In genomic region chr11:113107966-113108699, GRCm38 (mm10) we compare ENCODE assay signal across 20 mouse cellular contexts.
DNase-seq lines count a peak whose midpoint lies in the region; ATAC-seq and TF ChIP-seq lines count a peak whose summit lies in the region.
"Had no signal": no experiment of that assay in that cellular context is flagged by ENCODE, and none has a peak within 500 bp of the region (broad histone marks: within the 10 kb centered on the region; RNA-seq: fewer than 3 reads in every experiment).

No protein-coding gene starts in this region.

- peak overlapping the region; percentile 41 for H3K27ac ChIP-seq in kidney, embryonic 15.5 days
- no peak overlapping the region for H3K27ac ChIP-seq in forebrain, embryonic 16.5 days (ENCODE audit: low read length)
- no peak overlapping the region for H3K27ac ChIP-seq in left cerebral cortex, adult 2 months
- H3K27ac ChIP-seq: embryonic facial prominence, embryonic 13.5 days; heart, embryonic 15.5 days; hindbrain, embryonic 10.5 days; intestine, embryonic 15.5 days; liver, embryonic 12.5 days; midbrain, embryonic 13.5 days had no signal

- DNase-seq in embryo, embryonic 10 days (ENCODE audit: low spot score) = peak; percentile 44
- no peak for DNase-seq in embryo, embryonic 10.5 days (ENCODE audit: low spot score)
- DNase-seq in kidney, adult 8-10 months = no peak
- DNase-seq in retina, embryonic 14.5 days (ENCODE audit: low spot score) = peak; percentile 33
- DNase-seq in left cerebral cortex, adult 2 months (ENCODE audit: extremely low spot score in 1 of 2, low spot score in 2 of 2) = no peak
- DNase-seq in spleen, postnatal 10 days (ENCODE audit: low spot score in 2 of 2) = no peak
- DNase-seq: cerebellum, adult 11 months; cerebellum, postnatal 25 days; heart, adult 11 months; lung, embryonic 14.5 days; thymus, postnatal 14 days had no signal

- no peak for TF ChIP-seq CTCF in left cerebral cortex, adult 2 months (IDR thresholded peaks at IDR 0.05)

- intact Hi-C loops in left cerebral cortex, adult 2 months (cut with DNase I) = no loop called here

- H3K4me3 ChIP-seq in kidney, embryonic 15.5 days (replicated peaks) = no peak overlapping the region
- no peak overlapping the region for H3K4me3 ChIP-seq in forebrain, embryonic 16.5 days (replicated peaks; ENCODE audit: low read length)
- no peak overlapping the region for H3K4me3 ChIP-seq in left cerebral cortex, adult 2 months
- H3K4me3 ChIP-seq: embryonic facial prominence, embryonic 13.5 days; heart, embryonic 15.5 days; hindbrain, embryonic 10.5 days; intestine, embryonic 15.5 days; liver, embryonic 12.5 days; midbrain, embryonic 13.5 days; myocyte had no signal

- no peaks in the 10 kb centered on the region for H3K36me3 ChIP-seq in kidney, embryonic 15.5 days
- H3K36me3 ChIP-seq in forebrain, embryonic 16.5 days (ENCODE audit: control insufficient read depth, insufficient read depth) = no peaks in the 10 kb centered on the region
- H3K36me3 ChIP-seq: embryonic facial prominence, embryonic 13.5 days; heart, embryonic 15.5 days; hindbrain, embryonic 10.5 days; intestine, embryonic 15.5 days; liver, embryonic 12.5 days; midbrain, embryonic 13.5 days had no signal

- peak overlapping the region; percentile 29; the same call in 1 of the 2 replicates for H3K4me2 ChIP-seq in kidney, embryonic 15.5 days
- no peak overlapping the region for H3K4me2 ChIP-seq in forebrain, embryonic 16.5 days (ENCODE audit: low read length)
- H3K4me2 ChIP-seq: embryonic facial prominence, embryonic 13.5 days; heart, embryonic 15.5 days; intestine, embryonic 15.5 days; liver, embryonic 12.5 days; lung, embryonic 14.5 days; midbrain, embryonic 13.5 days had no signal

- 39% methylated on average over 10 of the region's 10 CpGs for WGBS in kidney, embryonic 15.5 days
- WGBS in forebrain, embryonic 16.5 days = 55% methylated on average over 10 of the region's 10 CpGs

- peaks cover 31% of the 10 kb centered on the region for H3K27me3 ChIP-seq in kidney, embryonic 15.5 days
- H3K27me3 ChIP-seq in forebrain, embryonic 16.5 days (replicated peaks; ENCODE audit: control insufficient read depth, insufficient read depth, low read length) = no peaks in the 10 kb centered on the region
- H3K27me3 ChIP-seq: embryonic facial prominence, embryonic 13.5 days; heart, embryonic 15.5 days; intestine, embryonic 15.5 days; liver, embryonic 12.5 days; midbrain, embryonic 13.5 days had no signal

- peaks cover 54% of the 10 kb centered on the region for H3K4me1 ChIP-seq in kidney, embryonic 15.5 days
- H3K4me1 ChIP-seq in forebrain, embryonic 16.5 days (replicated peaks; ENCODE audit: control insufficient read depth, insufficient read depth, low read length) = peaks cover 23% of the 10 kb centered on the region

- no peaks in the 10 kb centered on the region for H3K9me3 ChIP-seq in kidney, embryonic 15.5 days (replicated peaks)
- H3K9me3 ChIP-seq in forebrain, embryonic 16.5 days (ENCODE audit: control insufficient read depth, low read length) = no peaks in the 10 kb centered on the region
- H3K9me3 ChIP-seq: embryonic facial prominence, embryonic 13.5 days; heart, embryonic 15.5 days; hindbrain, embryonic 10.5 days; intestine, embryonic 15.5 days; liver, embryonic 12.5 days; midbrain, embryonic 13.5 days had no signal

- no peak overlapping the region for H3K9ac ChIP-seq in kidney, embryonic 15.5 days
- no peak overlapping the region for H3K9ac ChIP-seq in forebrain, embryonic 16.5 days (replicated peaks; ENCODE audit: low read depth, low read length)
- H3K9ac ChIP-seq: embryonic facial prominence, embryonic 13.5 days; heart, embryonic 15.5 days; intestine, embryonic 15.5 days; liver, embryonic 12.5 days; lung, embryonic 14.5 days; midbrain, embryonic 13.5 days had no signal

- ATAC-seq in kidney, embryonic 15.5 days (replicated peaks; ENCODE audit: low FRiP score) = peak; percentile 16; the same call in 1 of the 2 replicates
- peak; percentile 36; the same call in 1 of the 2 replicates for ATAC-seq in forebrain, embryonic 16.5 days
- ATAC-seq: intestine, embryonic 15.5 days; midbrain, embryonic 13.5 days had no signal

Comparison
In these comparisons a context has a peak if more than half of its experiments do, and no peak if none do; other contexts are left out.
1. DNase-seq: peak in embryo, embryonic 10 days (single experiment) and retina, embryonic 14.5 days (single experiment); none in embryo, embryonic 10.5 days (single experiment), kidney, adult 8-10 months (0 of 2), left cerebral cortex, adult 2 months (0 of 2) and spleen, postnatal 10 days (0 of 2).